Comparison of ENCODE assay signal across 8 mouse cellular contexts in genomic region chr13:13783894-13784419, GRCm38 (mm10). TPM values are rescaled to one million over a fixed set of nuclear protein-coding genes. Genes with fewer than 3 reads are reported as not detected.
A peak's percentile ranks its signal among the peaks of the same experiment; 100 is the strongest.
DNase-seq lines count a peak whose midpoint lies in the region; ATAC-seq and TF ChIP-seq lines count a peak whose summit lies in the region.

TSS of gene Gng4 (plus strand) at chr13:13784059.

- H3K79me3 ChIP-seq in C2C12 (ENCODE audit: low read depth), result no peaks in the 10 kb centered on the region

- no peak for TF ChIP-seq POLR2A in embryonic fibroblast, embryonic 13.5 days (IDR thresholded peaks at IDR 0.05; ENCODE audit: low read depth, low read length)
- TF ChIP-seq POLR2A in thymus, adult 2 months (IDR thresholded peaks at IDR 0.05; ENCODE audit: control insufficient read depth, extremely low read depth, insufficient read depth, low read length, poor library complexity), result no peak

- H3K36me3 ChIP-seq in C2C12 (ENCODE audit: control insufficient read depth, insufficient read depth), result no peaks in the 10 kb centered on the region
- H3K36me3 ChIP-seq in heart, embryonic 15.5 days, result no peaks in the 10 kb centered on the region
- H3K36me3 ChIP-seq in liver, embryonic 15.5 days (replicated peaks), result 0 out of 2 replicates have a peak, but pooled peaks cover 2% of the 10 kb centered on the region
- no peaks in the 10 kb centered on the region for H3K36me3 ChIP-seq in thymus, adult 2 months (ENCODE audit: control insufficient read depth, insufficient read depth, low read length)

- ATAC-seq in heart, embryonic 15.5 days (replicated peaks; ENCODE audit: insufficient number of reproducible peaks, insufficient read depth, low FRiP score, low read depth), result no peak; the same call in 1 of the 2 replicates
- no peak for ATAC-seq in liver, embryonic 15.5 days (ENCODE audit: insufficient read depth)

- H3K4me2 ChIP-seq in heart, embryonic 15.5 days, result peak within 1 kb of the TSS; percentile 95
- H3K4me2 ChIP-seq in liver, embryonic 15.5 days, result peak within 1 kb of the TSS; percentile 71

- peak; percentile 51 to 66 for DNase-seq in adrenal gland, adult 18-20 months (ENCODE audit: low spot score in 2 of 2)
- peak; percentile 38 to 44 for DNase-seq in kidney, postnatal 4 days
- DNase-seq in neural tube, embryonic 10.5 days (ENCODE audit: extremely low spot score, low spot score), result peak; percentile 57
- DNase-seq in thymus, adult 2 months, result peak; percentile 60

- peak within 1 kb of the TSS; percentile 28 for H3K4me3 ChIP-seq in C2C12 (ENCODE audit: insufficient read depth, poor library complexity, severe bottlenecking)
- H3K4me3 ChIP-seq in embryonic fibroblast, embryonic 13.5 days (ENCODE audit: insufficient read depth, low read length), result peak within 1 kb of the TSS; percentile 50
- peak within 1 kb of the TSS; percentile 57 for H3K4me3 ChIP-seq in heart, embryonic 15.5 days
- peak within 1 kb of the TSS; percentile 44 for H3K4me3 ChIP-seq in liver, embryonic 15.5 days (replicated peaks)
- H3K4me3 ChIP-seq in thymus, adult 2 months (ENCODE audit: control insufficient read depth, insufficient read depth, low read length), result peak within 1 kb of the TSS; percentile 27

- TF ChIP-seq CTCF in C2C12 (IDR thresholded peaks at IDR 0.05; ENCODE audit: control insufficient read depth, insufficient read depth, insufficient read length), result no peak
- no peak for TF ChIP-seq CTCF in embryonic fibroblast, embryonic 13.5 days (IDR thresholded peaks at IDR 0.05; ENCODE audit: borderline replicate concordance, insufficient read depth, low read length)
- TF ChIP-seq CTCF in thymus, adult 2 months (IDR thresholded peaks at IDR 0.05; ENCODE audit: borderline replicate concordance, control insufficient read depth, extremely low read depth, insufficient read depth, low read length, poor library complexity), result no peak

- 2% methylated on average over 43 of the region's 43 CpGs for WGBS in heart, embryonic 15.5 days
- whole genome bisulfite sequencing in liver, embryonic 15.5 days (ENCODE audit: insufficient replicate concordance), result under 1% methylated on average over 42 of the region's 43 CpGs
- 1% methylated on average over 40 of the region's 43 CpGs for WGBS in thymus, adult 2 months

- H3K79me2 ChIP-seq in C2C12 (ENCODE audit: control insufficient read depth, insufficient read depth), result no peaks in the 10 kb centered on the region

- H3K9me3 ChIP-seq in heart, embryonic 15.5 days (replicated peaks), result no peaks in the 10 kb centered on the region
- no peaks in the 10 kb centered on the region for H3K9me3 ChIP-seq in liver, embryonic 15.5 days (replicated peaks)

- no peaks in the 10 kb centered on the region for H3K4me1 ChIP-seq in embryonic fibroblast, embryonic 13.5 days (ENCODE audit: control insufficient read depth, insufficient read depth, low read length)
- peaks cover 24% of the 10 kb centered on the region for H3K4me1 ChIP-seq in heart, embryonic 15.5 days (replicated peaks)
- peaks cover 16% of the 10 kb centered on the region for H3K4me1 ChIP-seq in liver, embryonic 15.5 days (replicated peaks)
- peaks cover 15% of the 10 kb centered on the region for H3K4me1 ChIP-seq in thymus, adult 2 months (replicated peaks; ENCODE audit: control insufficient read depth, insufficient read depth, low read length)

- 0 out of 2 replicates have a peak within 1 kb of the TSS, but pooled peaks have one; percentile 21 for H3K9ac ChIP-seq in heart, embryonic 15.5 days
- H3K9ac ChIP-seq in liver, embryonic 15.5 days, result no peak within 1 kb of the TSS

- H3ac ChIP-seq in C2C12 (ENCODE audit: control insufficient read depth, insufficient read length, low read depth), result peak within 1 kb of the TSS; percentile 52

- H3K27me3 ChIP-seq in C2C12 (ENCODE audit: control insufficient read depth, insufficient read depth, insufficient read length), result peaks cover 12% of the 10 kb centered on the region
- H3K27me3 ChIP-seq in heart, embryonic 15.5 days, result peaks cover 54% of the 10 kb centered on the region
- H3K27me3 ChIP-seq in liver, embryonic 15.5 days, result peaks cover 56% of the 10 kb centered on the region
- no peaks in the 10 kb centered on the region; the same call in 1 of the 2 replicates for H3K27me3 ChIP-seq in thymus, adult 2 months (ENCODE audit: control insufficient read depth, insufficient read depth, low read length)

- no peak within 1 kb of the TSS for H3K27ac ChIP-seq in embryonic fibroblast, embryonic 13.5 days (ENCODE audit: insufficient read depth, low read length)
- H3K27ac ChIP-seq in heart, embryonic 15.5 days, result no peak within 1 kb of the TSS
- H3K27ac ChIP-seq in liver, embryonic 15.5 days (replicated peaks), result no peak within 1 kb of the TSS
- H3K27ac ChIP-seq in thymus, adult 2 months (ENCODE audit: control insufficient read depth, insufficient read depth, low read length), result no peak within 1 kb of the TSS

TF ChIP-seq in C2C12, 6 proteins besides CTCF, POLR2A, EP300 and RAD21:
- TF ChIP-seq CEBPB (IDR thresholded peaks at IDR 0.05; ENCODE audit: low read depth), result no peak
- TF ChIP-seq MYOD1 (IDR thresholded peaks at IDR 0.05; ENCODE audit: control insufficient read depth, insufficient read length, low read depth), result peak; percentile 54
- TF ChIP-seq MAX (IDR thresholded peaks at IDR 0.05), result no peak

RNA-seq across cellular contexts. Expression of gene Gng4, which starts in this region (rescaled TPM):
- 0.04 TPM for polyA plus RNA-seq in C2C12 (2012; fragmentation: generic; extraction: Trizol)
- total RNA-seq in adrenal gland, adult 18-20 months (2021), result 10 to 100 TPM; 10.7 to 13.7 TPM
- polyA plus RNA-seq in embryonic fibroblast, embryonic 13.5 days (2011; ENCODE audit: insufficient read length, low read depth, missing spikeins), result 0.44 TPM in 1 of 2 replicates, not detected in the other
- 0.19 and 0.75 TPM in 2 replicates for polyA plus RNA-seq in heart, embryonic 15.5 days (2015; fragmentation: Nextera tagmentation; extraction: Ambion mirVana)
- 0.02 and 0.03 TPM in 2 replicates for polyA plus RNA-seq in liver, embryonic 15.5 days (2015; fragmentation: Nextera tagmentation; extraction: Ambion mirVana)
- 1.1 and 1.6 TPM in 2 replicates for polyA plus RNA-seq in thymus, adult 2 months (2012; rRNA removed)
